Mouse (Mus musculus): ENCODE data around the gene Dpy19l3. TPM values are rescaled to one million over a fixed set of nuclear protein-coding genes. Genes with fewer than 3 reads are reported as not detected.
A peak's percentile ranks its signal among the peaks of the same experiment; 100 is the strongest.

The Dpy19l3 gene
- polyA plus RNA-seq, 1 experiment from 2014 or later, result 22.2 TPM

DNA sequence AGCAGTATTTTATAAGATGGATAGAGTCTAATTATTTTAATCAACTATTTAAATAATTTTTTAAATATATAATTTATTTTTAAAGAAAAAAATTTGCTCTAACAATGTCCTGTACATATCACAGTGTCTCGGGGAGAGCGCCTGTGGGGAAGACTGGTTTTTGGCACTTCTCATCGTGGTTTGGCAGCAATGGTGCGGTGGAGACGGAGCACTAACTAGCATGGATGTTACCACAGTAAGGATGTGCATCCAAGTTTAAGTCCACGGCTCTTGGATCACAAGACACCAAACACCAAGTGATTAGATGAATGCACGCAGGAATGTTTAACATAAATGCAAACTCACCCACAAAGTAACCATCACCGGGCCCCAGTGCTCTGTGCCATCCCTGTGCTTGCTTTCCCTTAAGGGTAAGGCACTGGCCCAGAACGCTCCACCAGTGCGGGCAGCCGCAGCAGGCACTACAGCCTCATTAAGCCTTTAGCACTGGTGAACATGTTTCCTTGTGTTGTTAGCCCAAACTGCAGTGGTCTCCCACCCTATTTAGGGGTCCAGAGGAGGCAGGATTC lies 65.4 kb downstream of the Dpy19l3 start:
- H3K9ac ChIP-seq (ENCODE audit: low read length), result no peak overlapping the region
- DNase-seq (ENCODE audit: low spot score) (no peak), ATAC-seq (replicated peaks; ENCODE audit: low FRiP score, low TSS enrichment, low read depth) (no peak)
- H3K27me3 ChIP-seq (replicated peaks; ENCODE audit: control insufficient read depth, insufficient read depth, low read length), result no peaks in the 10 kb centered on the region
- 89% methylated on average over 11 of the region's 11 CpGs for WGBS
- H3K4me3 ChIP-seq (ENCODE audit: low read depth, low read length), result no peak overlapping the region
- no peak overlapping the region for H3K4me2 ChIP-seq (ENCODE audit: low read length)
- peaks cover 17% of the 10 kb centered on the region for H3K36me3 ChIP-seq (ENCODE audit: control insufficient read depth, insufficient read depth, low read length)
- no peak overlapping the region for H3K27ac ChIP-seq (ENCODE audit: low read depth)
- H3K4me1 ChIP-seq (replicated peaks; ENCODE audit: control insufficient read depth, insufficient read depth, low read length), result peaks cover 4% of the 10 kb centered on the region; the same call in 1 of the 2 replicates
- H3K9me3 ChIP-seq (ENCODE audit: control insufficient read depth, low read length), result no peaks in the 10 kb centered on the region

GRCm38 (mm10) chr7:35688276-35688675 lies 66.0 kb downstream of the Dpy19l3 start:
- no peak for DNase-seq (ENCODE audit: low spot score)

GRCm38 (mm10) chr7:35687229-35687628 lies 67.0 kb downstream of the Dpy19l3 start:
- Histone ChIP-seq H3K4me3 (ENCODE audit: low read depth, low read length) (no peak overlapping the region), H3K9ac (ENCODE audit: low read length) (no peak overlapping the region), H3K27ac (ENCODE audit: low read depth) (no peak overlapping the region), H3K9me3 (ENCODE audit: control insufficient read depth, low read length) (no peaks in the 10 kb centered on the region), H3K4me2 (ENCODE audit: low read length) (peak overlapping the region; percentile 37), H3K27me3 (replicated peaks; ENCODE audit: control insufficient read depth, insufficient read depth, low read length) (no peaks in the 10 kb centered on the region), H3K4me1 (replicated peaks; ENCODE audit: control insufficient read depth, insufficient read depth, low read length) (peaks cover 4% of the 10 kb centered on the region; the same call in 1 of the 2 replicates), H3K36me3 (ENCODE audit: control insufficient read depth, insufficient read depth, low read length) (peaks cover 17% of the 10 kb centered on the region)
- DNase-seq (ENCODE audit: low spot score) (no peak), ATAC-seq (replicated peaks; ENCODE audit: low FRiP score, low TSS enrichment, low read depth) (peak; percentile 48; the same call in 1 of the 2 replicates)
- WGBS, result 22% methylated on average over 10 of the region's 10 CpGs

More at GRCm38 (mm10) chr7:35688276-35688675, 66.0 kb downstream of the Dpy19l3 start:
- no peaks in the 10 kb centered on the region for H3K27me3 ChIP-seq (replicated peaks; ENCODE audit: control insufficient read depth, insufficient read depth, low read length)
- no peak overlapping the region for H3K4me3 ChIP-seq (ENCODE audit: low read depth, low read length)
- H3K9me3 ChIP-seq (ENCODE audit: control insufficient read depth, low read length), result no peaks in the 10 kb centered on the region
- no peak for ATAC-seq (replicated peaks; ENCODE audit: low FRiP score, low TSS enrichment, low read depth)
- H3K36me3 ChIP-seq (ENCODE audit: control insufficient read depth, insufficient read depth, low read length), result peaks cover 17% of the 10 kb centered on the region
- no peak overlapping the region for H3K9ac ChIP-seq (ENCODE audit: low read length)
- H3K27ac ChIP-seq (ENCODE audit: low read depth), result no peak overlapping the region
- 71% methylated on average over 9 of the region's 9 CpGs for WGBS
- peaks cover 4% of the 10 kb centered on the region; the same call in 1 of the 2 replicates for H3K4me1 ChIP-seq (replicated peaks; ENCODE audit: control insufficient read depth, insufficient read depth, low read length)
- H3K4me2 ChIP-seq (ENCODE audit: low read length), result no peak overlapping the region

DNA sequence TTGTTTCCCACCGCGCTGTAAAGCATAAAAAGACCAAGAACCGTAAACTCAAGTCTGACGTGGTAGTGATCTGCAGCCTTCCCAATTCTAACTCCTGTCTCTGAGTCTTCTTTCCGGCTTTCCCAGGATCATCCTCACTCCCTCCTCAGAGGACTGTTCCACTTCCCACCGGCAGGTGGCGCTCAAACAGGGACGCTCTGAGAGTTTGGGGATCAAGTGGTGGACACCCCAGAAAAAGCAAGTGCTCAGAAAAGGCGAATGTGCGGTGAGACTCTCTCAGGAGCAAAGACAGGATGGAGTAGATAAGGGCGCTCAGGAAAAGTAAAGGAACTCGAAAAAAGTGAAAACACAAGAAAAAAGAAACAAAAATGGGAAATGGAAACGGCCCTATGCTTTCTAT lies 67.5 kb downstream of the Dpy19l3 start:
- WGBS, result 22% methylated on average over 13 of the region's 13 CpGs
- Histone ChIP-seq H3K9ac (ENCODE audit: low read length) (no peak overlapping the region), H3K27me3 (replicated peaks; ENCODE audit: control insufficient read depth, insufficient read depth, low read length) (no peaks in the 10 kb centered on the region), H3K27ac (ENCODE audit: low read depth) (no peak overlapping the region), H3K4me3 (ENCODE audit: low read depth, low read length) (no peak overlapping the region), H3K9me3 (ENCODE audit: control insufficient read depth, low read length) (no peaks in the 10 kb centered on the region), H3K36me3 (ENCODE audit: control insufficient read depth, insufficient read depth, low read length) (peaks cover 17% of the 10 kb centered on the region), H3K4me2 (ENCODE audit: low read length) (peak overlapping the region; percentile 37), H3K4me1 (replicated peaks; ENCODE audit: control insufficient read depth, insufficient read depth, low read length) (peaks cover 4% of the 10 kb centered on the region; the same call in 1 of the 2 replicates)
- peak; percentile 34; the same call in 1 of the 2 replicates for ATAC-seq (replicated peaks; ENCODE audit: low FRiP score, low TSS enrichment, low read depth)
- DNase-seq (ENCODE audit: low spot score), result peak; percentile 74

- Histone ChIP-seq H3K9ac (ENCODE audit: low read length) (no peak overlapping the region), H3K36me3 (ENCODE audit: control insufficient read depth, insufficient read depth, low read length) (peaks cover 17% of the 10 kb centered on the region), H3K9me3 (ENCODE audit: control insufficient read depth, low read length) (no peaks in the 10 kb centered on the region), H3K27me3 (replicated peaks; ENCODE audit: control insufficient read depth, insufficient read depth, low read length) (no peaks in the 10 kb centered on the region), H3K27ac (ENCODE audit: low read depth) (no peak overlapping the region), H3K4me2 (ENCODE audit: low read length) (no peak overlapping the region), H3K4me1 (replicated peaks; ENCODE audit: control insufficient read depth, insufficient read depth, low read length) (peaks cover 4% of the 10 kb centered on the region; the same call in 1 of the 2 replicates), H3K4me3 (ENCODE audit: low read depth, low read length) (no peak overlapping the region)
- ATAC-seq (replicated peaks; ENCODE audit: low FRiP score, low TSS enrichment, low read depth), result no peak
- WGBS, result 56% methylated on average over 11 of the region's 11 CpGs
- DNase-seq (ENCODE audit: low spot score), result no peak
Observed at GRCm38 (mm10) chr7:35686216-35686615, 68.0 kb downstream of the Dpy19l3 start.

DNA sequence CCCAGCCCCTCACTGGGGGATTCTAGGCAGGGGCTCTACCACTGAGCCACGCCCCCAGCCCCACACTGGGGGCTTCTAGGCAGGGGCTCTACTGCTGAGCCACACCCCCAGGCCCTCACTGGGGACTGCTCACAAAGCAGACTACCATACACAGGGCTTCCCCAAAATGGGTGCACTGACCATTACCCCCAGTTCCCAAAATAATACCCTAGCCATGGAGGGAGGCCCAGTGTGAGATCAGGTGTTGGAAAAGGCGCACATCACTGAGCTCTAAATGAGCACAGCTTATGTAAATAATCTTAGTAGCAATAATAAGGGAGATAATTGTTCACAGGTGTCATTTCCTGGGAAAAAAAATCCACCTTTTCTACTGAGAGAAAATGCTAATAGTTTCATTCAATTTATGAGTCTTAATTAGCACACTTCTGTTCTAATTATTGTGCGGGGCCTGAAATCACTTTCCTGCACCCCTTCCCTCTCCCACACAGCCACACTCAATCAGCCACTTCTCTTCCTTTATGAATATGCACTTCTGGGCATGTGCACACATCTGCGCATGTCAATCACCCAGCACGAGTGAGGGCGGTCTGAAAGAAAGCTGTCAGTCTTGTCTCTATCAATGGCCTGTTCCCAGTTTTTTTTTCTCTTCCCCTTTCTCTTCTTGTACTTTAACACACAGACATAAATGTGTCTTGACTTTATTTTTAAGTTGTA lies 70.7 kb downstream of the Dpy19l3 start:
- no peaks in the 10 kb centered on the region; the same call in 1 of the 2 replicates for H3K36me3 ChIP-seq (ENCODE audit: control insufficient read depth, insufficient read depth, low read length)
- H3K4me3 ChIP-seq (ENCODE audit: low read depth, low read length), result no peak overlapping the region
- no peaks in the 10 kb centered on the region for H3K9me3 ChIP-seq (ENCODE audit: control insufficient read depth, low read length)
- H3K9ac ChIP-seq (ENCODE audit: low read length), result no peak overlapping the region
- 87% methylated on average over 6 of the region's 6 CpGs for WGBS
- H3K4me1 ChIP-seq (replicated peaks; ENCODE audit: control insufficient read depth, insufficient read depth, low read length), result peaks cover 4% of the 10 kb centered on the region; the same call in 1 of the 2 replicates
- no peaks in the 10 kb centered on the region for H3K27me3 ChIP-seq (replicated peaks; ENCODE audit: control insufficient read depth, insufficient read depth, low read length)
- ATAC-seq (replicated peaks; ENCODE audit: low FRiP score, low TSS enrichment, low read depth), result no peak
- DNase-seq (ENCODE audit: low spot score), result no peak
- no peak overlapping the region for H3K27ac ChIP-seq (ENCODE audit: low read depth)
- no peak overlapping the region for H3K4me2 ChIP-seq (ENCODE audit: low read length)

DNA sequence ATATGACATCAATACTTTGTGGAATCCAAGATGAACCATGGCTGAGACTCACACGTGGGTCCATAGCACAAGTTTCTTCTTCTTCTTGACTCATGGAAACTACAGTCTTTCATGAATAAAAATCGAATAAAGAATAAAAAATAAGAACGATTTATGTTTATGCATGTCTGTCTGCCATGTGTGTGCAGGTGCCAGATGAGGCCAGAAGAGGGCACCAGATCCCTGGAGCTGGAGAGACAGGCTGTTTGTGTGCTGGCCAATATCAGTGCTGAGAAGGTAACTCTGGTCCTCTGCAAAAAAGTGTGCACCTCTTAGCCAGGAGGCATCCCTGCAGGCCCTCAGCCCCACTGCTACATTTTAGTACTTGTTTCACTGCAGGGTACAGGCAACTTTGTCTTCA lies 72.7 kb downstream of the Dpy19l3 start:
- H3K27ac ChIP-seq (ENCODE audit: low read depth), result no peak overlapping the region
- WGBS, result 73% methylated on average over 3 of the region's 3 CpGs
- H3K4me3 ChIP-seq (ENCODE audit: low read depth, low read length), result no peak overlapping the region
- no peaks in the 10 kb centered on the region for H3K9me3 ChIP-seq (ENCODE audit: control insufficient read depth, low read length)
- no peaks in the 10 kb centered on the region for H3K4me1 ChIP-seq (replicated peaks; ENCODE audit: control insufficient read depth, insufficient read depth, low read length)
- no peak overlapping the region for H3K9ac ChIP-seq (ENCODE audit: low read length)
- DNase-seq (ENCODE audit: low spot score) (no peak), ATAC-seq (replicated peaks; ENCODE audit: low FRiP score, low TSS enrichment, low read depth) (no peak)
- no peaks in the 10 kb centered on the region for H3K36me3 ChIP-seq (ENCODE audit: control insufficient read depth, insufficient read depth, low read length)
- no peaks in the 10 kb centered on the region for H3K27me3 ChIP-seq (replicated peaks; ENCODE audit: control insufficient read depth, insufficient read depth, low read length)
- H3K4me2 ChIP-seq (ENCODE audit: low read length), result no peak overlapping the region

DNA sequence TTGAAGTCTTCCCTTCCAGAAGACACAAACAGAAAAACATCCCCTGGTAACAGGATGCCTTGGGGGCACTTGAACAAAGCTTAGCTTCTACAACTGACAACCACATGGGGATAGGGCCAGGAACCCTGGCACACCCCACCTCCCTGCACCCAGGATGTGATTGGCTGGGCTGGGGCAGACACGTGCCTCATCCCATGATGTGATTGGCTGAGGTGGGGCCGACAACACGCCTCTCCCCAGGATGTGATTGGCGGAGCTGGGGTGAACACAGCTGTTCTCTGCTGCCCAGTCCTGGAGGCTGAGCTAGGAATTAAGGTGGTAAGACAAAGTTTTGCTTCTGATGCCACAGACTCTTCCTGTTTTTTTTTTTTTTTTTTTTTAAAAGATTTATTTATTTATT lies 75.3 kb downstream of the Dpy19l3 start:
- H3K27me3 ChIP-seq (replicated peaks; ENCODE audit: control insufficient read depth, insufficient read depth, low read length), result no peaks in the 10 kb centered on the region
- H3K4me1 ChIP-seq (replicated peaks; ENCODE audit: control insufficient read depth, insufficient read depth, low read length), result no peaks in the 10 kb centered on the region
- H3K36me3 ChIP-seq (ENCODE audit: control insufficient read depth, insufficient read depth, low read length), result no peaks in the 10 kb centered on the region
- ATAC-seq (replicated peaks; ENCODE audit: low FRiP score, low TSS enrichment, low read depth) (no peak), DNase-seq (ENCODE audit: low spot score) (no peak)
- no peaks in the 10 kb centered on the region for H3K9me3 ChIP-seq (ENCODE audit: control insufficient read depth, low read length)
- no peak overlapping the region for H3K9ac ChIP-seq (ENCODE audit: low read length)
- H3K27ac ChIP-seq (ENCODE audit: low read depth), result no peak overlapping the region
- H3K4me3 ChIP-seq (ENCODE audit: low read depth, low read length), result no peak overlapping the region
- WGBS, result 80% methylated on average over 4 of the region's 4 CpGs
- H3K4me2 ChIP-seq (ENCODE audit: low read length), result no peak overlapping the region

Data from intestine, embryonic 14.5 days (tissue).